Mouse (Mus musculus): ENCODE results near the gene Cyp4f15.

DNA sequence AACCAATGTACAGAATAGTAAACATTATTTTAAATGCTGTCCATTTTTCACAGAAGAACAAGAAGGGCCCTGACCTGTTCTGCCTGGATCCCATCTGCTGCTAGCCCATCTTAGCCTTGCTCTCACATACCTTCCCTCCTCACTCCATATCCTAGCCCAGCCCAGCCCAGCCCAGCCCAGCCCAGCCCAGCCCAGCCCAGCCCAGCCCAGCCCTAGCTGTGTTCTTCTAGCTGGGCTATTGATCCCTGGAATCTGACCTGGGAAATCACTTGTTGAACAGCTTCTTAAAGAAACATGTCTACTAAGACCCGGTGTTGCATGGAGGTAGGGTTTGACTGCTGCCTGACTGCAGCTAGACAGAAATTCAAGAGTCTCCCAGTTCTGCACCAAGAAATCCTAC is 27.2 kb upstream of the Cyp4f15 start:
- TF ChIP-seq CTCF (IDR thresholded peaks at IDR 0.05; ENCODE audit: low read depth, low read length) (no peak), POLR2A (IDR thresholded peaks at IDR 0.05; ENCODE audit: insufficient read depth, low read length) (no peak)

Measured in ES-Bruce4 (cell line).